Mouse (Mus musculus) forebrain, embryonic 16.5 days (tissue): Measurements from ENCODE around the gene D430041D05Rik. TPM values are rescaled to one million over a fixed set of nuclear protein-coding genes. Genes with fewer than 3 reads are reported as not detected.

Experiments used
- ATAC-seq: fragments of 200-750 bp; cut with Nextera tagmentation; 2 replicates; pipeline ENCODE4 v1.8.0; 2017; ENCODE audit warnings: mild to moderate bottlenecking, moderate library complexity
- H3K27ac ChIP-seq: fragments of 300-500 bp; sonication (generic); 2 replicates; pipeline ENCODE4 v1.5.1; 2014; ENCODE audit warnings: low read length, control low read depth
- H3K27me3 ChIP-seq: fragments of 300-500 bp; sonication (generic); replicated peaks from 2 replicates; pipeline ENCODE4 v1.6.1; 2014; ENCODE audit warnings: low read length; ENCODE audit not compliant: control insufficient read depth, insufficient read depth
- H3K36me3 ChIP-seq: fragments of 300-500 bp; sonication (generic); 2 replicates; pipeline ENCODE4 v1.6.1; 2014; ENCODE audit not compliant: control insufficient read depth, insufficient read depth
- H3K4me1 ChIP-seq: fragments of 300-500 bp; sonication (generic); replicated peaks from 2 replicates; pipeline ENCODE4 v1.6.1; 2014; ENCODE audit warnings: low read length; ENCODE audit not compliant: control insufficient read depth, insufficient read depth
- H3K4me2 ChIP-seq: fragments of 300-500 bp; sonication (generic); 2 replicates; pipeline ENCODE4 v1.6.1; 2014; ENCODE audit warnings: mild to moderate bottlenecking, low read length, control low read depth
- H3K4me3 ChIP-seq: fragments of 300-500 bp; sonication (generic); replicated peaks from 2 replicates; pipeline ENCODE4 v1.5.1; 2014; ENCODE audit warnings: mild to moderate bottlenecking, low read length, control low read depth
- H3K9ac ChIP-seq: fragments of 300-500 bp; sonication (generic); replicated peaks from 2 replicates; pipeline ENCODE4 v1.6.1; 2014; ENCODE audit warnings: low read depth, low read length, control low read depth
- H3K9me3 ChIP-seq: fragments of 300-500 bp; sonication (generic); 2 replicates; pipeline ENCODE4 v1.6.1; 2016; ENCODE audit warnings: low read length; ENCODE audit not compliant: control insufficient read depth
- WGBS: fragments of 180-500 bp; shearing (Covaris S2); extraction: QIAGEN DNeasy Blood & Tissue Kit; methylation state at CpG from one replicate; pipeline ENCODE4 v1.1.7; 2014; 5-methylcytosine and 5-hydroxymethylcytosine counted together
- polyA plus RNA-seq: library from polyadenylated mRNA; unstranded; fragments of >200 nt; fragmentation: Nextera tagmentation; extraction: Ambion mirVana; gene quantifications from 2 replicates; pipeline ENCODE4 v1.2.1, GENCODE M21; 2015

Gene D430041D05Rik
- polyA plus RNA-seq, 1 experiment from 2014 or later: 14.9 TPM

GRCm38 (mm10) chr2:104135920-104136319 lies 274.9 kb downstream of the D430041D05Rik start:
- no peak for ATAC-seq
- 77% methylated on average over 2 of the region's 2 CpGs for WGBS
- Histone ChIP-seq H3K9ac (no peak overlapping the region), H3K4me3 (no peak overlapping the region), H3K4me2 (no peak overlapping the region), H3K4me1 (no peaks in the 10 kb centered on the region), H3K36me3 (no peaks in the 10 kb centered on the region), H3K27ac (no peak overlapping the region), H3K27me3 (0 out of 2 replicates have a peak, but pooled peaks cover 4% of the 10 kb centered on the region), H3K9me3 (no peaks in the 10 kb centered on the region)

- no peak overlapping the region for H3K4me2 ChIP-seq
- H3K27me3 ChIP-seq: 0 out of 2 replicates have a peak, but pooled peaks cover 4% of the 10 kb centered on the region
- H3K9ac ChIP-seq: no peak overlapping the region
- no peak overlapping the region for H3K4me3 ChIP-seq
- H3K9me3 ChIP-seq: no peaks in the 10 kb centered on the region
- H3K4me1 ChIP-seq: no peaks in the 10 kb centered on the region
- H3K36me3 ChIP-seq: no peaks in the 10 kb centered on the region
- H3K27ac ChIP-seq: no peak overlapping the region
- 45% methylated on average over 8 of the region's 8 CpGs for WGBS
- peak; percentile 84 for ATAC-seq
Observed at GRCm38 (mm10) chr2:104134150-104135056, 276.4 kb downstream of the D430041D05Rik start.

- H3K9ac ChIP-seq: no peak overlapping the region
- WGBS: 48% methylated on average over 11 of the region's 12 CpGs
- H3K9me3 ChIP-seq: no peaks in the 10 kb centered on the region
- H3K4me3 ChIP-seq: no peak overlapping the region
- no peaks in the 10 kb centered on the region for H3K36me3 ChIP-seq
- H3K4me2 ChIP-seq: no peak overlapping the region
- no peak overlapping the region for H3K27ac ChIP-seq
- no peaks in the 10 kb centered on the region for H3K4me1 ChIP-seq
- 0 out of 2 replicates have a peak, but pooled peaks cover 4% of the 10 kb centered on the region for H3K27me3 ChIP-seq
- no peak for ATAC-seq
Observed at GRCm38 (mm10) chr2:104133042-104133810, 277.6 kb downstream of the D430041D05Rik start.

GRCm38 (mm10) chr2:104132266-104132859 lies 278.4 kb downstream of the D430041D05Rik start:
- WGBS: 80% methylated on average over 7 of the region's 7 CpGs
- Histone ChIP-seq H3K36me3 (no peaks in the 10 kb centered on the region), H3K4me3 (no peak overlapping the region), H3K4me2 (no peak overlapping the region), H3K27me3 (0 out of 2 replicates have a peak, but pooled peaks cover 4% of the 10 kb centered on the region), H3K9ac (no peak overlapping the region), H3K4me1 (no peaks in the 10 kb centered on the region), H3K27ac (no peak overlapping the region), H3K9me3 (no peaks in the 10 kb centered on the region)
- ATAC-seq: no peak

DNA sequence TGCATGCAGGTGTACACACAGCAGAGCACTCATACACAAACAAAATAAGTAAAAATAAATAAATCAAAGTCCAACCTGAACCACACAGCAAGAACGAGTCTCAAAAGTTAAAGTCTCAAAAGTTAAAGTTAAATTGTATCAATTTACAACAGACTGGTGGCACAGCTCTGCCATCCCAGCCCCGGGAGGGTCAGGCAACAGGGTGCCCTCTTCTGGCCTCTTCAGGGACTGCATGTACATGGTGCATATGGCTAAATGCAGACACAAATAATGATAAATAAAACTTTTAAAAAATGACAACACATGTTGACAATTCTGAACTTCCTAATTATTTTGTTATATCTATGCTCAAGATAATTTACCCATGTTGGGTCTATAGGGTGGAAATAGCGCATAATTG lies 279.8 kb downstream of the D430041D05Rik start:
- Histone ChIP-seq H3K27me3 (peaks cover 4% of the 10 kb centered on the region; the same call in 1 of the 2 replicates), H3K4me2 (no peak overlapping the region), H3K27ac (no peak overlapping the region), H3K4me1 (no peaks in the 10 kb centered on the region), H3K9me3 (no peaks in the 10 kb centered on the region), H3K36me3 (no peaks in the 10 kb centered on the region), H3K4me3 (no peak overlapping the region), H3K9ac (no peak overlapping the region)
- ATAC-seq: no peak
- 54% methylated on average over 3 of the region's 3 CpGs for WGBS

DNA sequence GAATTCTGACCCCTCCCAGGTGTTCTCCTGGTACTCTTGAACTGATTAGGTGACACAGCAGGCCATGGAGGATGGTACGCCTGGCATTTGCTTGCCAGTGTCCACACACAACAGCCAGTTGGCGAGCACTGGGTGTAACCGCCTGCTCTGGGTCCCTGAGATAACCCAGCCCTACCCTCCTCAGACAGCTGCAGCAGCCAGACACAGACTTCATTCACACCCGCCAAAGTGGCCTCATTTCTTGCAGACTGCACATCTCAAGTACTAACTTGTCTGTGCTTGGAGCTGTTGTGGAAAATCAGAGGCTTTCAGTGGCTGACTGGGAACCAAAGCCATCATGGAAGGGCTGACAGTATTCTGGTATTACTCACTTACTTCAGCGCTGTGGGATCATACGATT lies 280.6 kb downstream of the D430041D05Rik start:
- Histone ChIP-seq H3K4me2 (no peak overlapping the region), H3K4me3 (no peak overlapping the region), H3K4me1 (no peaks in the 10 kb centered on the region), H3K9ac (no peak overlapping the region), H3K9me3 (no peaks in the 10 kb centered on the region), H3K27me3 (peaks cover 4% of the 10 kb centered on the region; the same call in 1 of the 2 replicates), H3K36me3 (no peaks in the 10 kb centered on the region), H3K27ac (no peak overlapping the region)
- ATAC-seq: no peak
- 80% methylated on average over 6 of the region's 6 CpGs for WGBS

DNA sequence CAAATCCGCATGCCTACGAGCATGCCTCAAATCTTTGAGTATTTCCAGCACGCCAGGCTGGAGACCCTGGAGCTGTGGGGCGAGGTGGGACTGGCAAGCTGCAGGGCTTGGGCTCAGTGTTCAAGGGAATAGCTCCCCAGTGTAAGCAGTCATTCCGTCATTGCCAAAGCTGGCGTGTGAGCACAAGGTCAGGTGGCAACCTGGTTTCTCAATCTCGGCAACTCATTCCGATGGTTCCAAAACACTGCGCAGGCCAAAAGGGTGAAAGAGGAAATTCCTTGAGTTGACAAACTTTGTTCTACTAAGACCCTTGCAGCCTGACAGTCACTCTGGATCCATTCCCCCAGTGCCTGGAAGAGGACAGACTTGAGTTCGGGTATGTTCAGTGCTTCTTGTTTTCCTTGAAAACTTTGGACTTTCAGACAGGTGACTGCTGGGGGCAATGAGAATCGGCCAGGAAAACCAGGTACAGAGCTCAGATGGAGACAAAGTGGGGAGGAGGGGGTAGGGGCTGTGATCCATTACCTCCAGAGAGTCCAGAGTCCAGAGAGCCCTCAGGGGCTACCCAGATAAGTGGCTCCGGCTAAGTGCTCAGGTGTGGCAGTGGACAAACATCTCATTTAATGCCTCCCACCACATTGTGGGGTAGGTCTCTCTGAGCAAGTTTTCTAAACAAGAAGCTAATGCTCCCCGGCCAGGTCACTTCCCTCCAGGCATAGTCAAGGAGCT lies 281.8 kb downstream of the D430041D05Rik start:
- 91% methylated on average over 13 of the region's 13 CpGs for WGBS
- no peak for ATAC-seq
- Histone ChIP-seq H3K9me3 (no peaks in the 10 kb centered on the region), H3K4me1 (no peaks in the 10 kb centered on the region), H3K36me3 (no peaks in the 10 kb centered on the region), H3K4me3 (no peak overlapping the region), H3K27ac (no peak overlapping the region), H3K9ac (no peak overlapping the region), H3K4me2 (no peak overlapping the region), H3K27me3 (peaks cover 3% of the 10 kb centered on the region; the same call in 1 of the 2 replicates)

GRCm38 (mm10) chr2:104124071-104124470 lies 286.7 kb downstream of the D430041D05Rik start:
- Histone ChIP-seq H3K4me1 (peaks cover 6% of the 10 kb centered on the region), H3K9me3 (no peaks in the 10 kb centered on the region), H3K4me3 (no peak overlapping the region), H3K27ac (no peak overlapping the region), H3K9ac (no peak overlapping the region), H3K36me3 (no peaks in the 10 kb centered on the region), H3K4me2 (no peak overlapping the region), H3K27me3 (no peaks in the 10 kb centered on the region; the same call in 1 of the 2 replicates)
- 84% methylated on average over 5 of the region's 5 CpGs for WGBS
- ATAC-seq: no peak
